Mouse (Mus musculus) intestine, embryonic 15.5 days (tissue): Measurements from ENCODE around the gene Bhlha9. TPM values are rescaled to one million over a fixed set of nuclear protein-coding genes. Genes with fewer than 3 reads are reported as not detected.

ENCODE experiments used
- ATAC-seq: fragments of 200-750 bp; cut with Nextera tagmentation; 2 replicates; pipeline ENCODE4 v1.8.0; 2017; ENCODE audit warnings: moderate TSS enrichment, moderate library complexity
- H3K27ac ChIP-seq: fragments of 300-500 bp; sonication (generic); 2 replicates; pipeline ENCODE4 v1.5.1; 2015; ENCODE audit warnings: mild to moderate bottlenecking, inconsistent platforms
- H3K27me3 ChIP-seq: fragments of 300-500 bp; sonication (generic); replicated peaks from 2 replicates; pipeline ENCODE4 v1.6.1; 2015; ENCODE audit warnings: inconsistent platforms
- H3K36me3 ChIP-seq: fragments of 300-500 bp; sonication (generic); 2 replicates; pipeline ENCODE4 v1.6.1; 2015; ENCODE audit warnings: inconsistent platforms
- H3K4me1 ChIP-seq: fragments of 300-500 bp; sonication (generic); replicated peaks from 2 replicates; pipeline ENCODE4 v1.6.1; 2015; ENCODE audit warnings: inconsistent platforms
- H3K4me2 ChIP-seq: fragments of 300-500 bp; sonication (generic); replicated peaks from 2 replicates; pipeline ENCODE4 v1.6.1; 2015; ENCODE audit warnings: mild to moderate bottlenecking, inconsistent platforms
- H3K4me3 ChIP-seq: fragments of 300-500 bp; sonication (generic); replicated peaks from 2 replicates; pipeline ENCODE4 v1.5.1; 2015; ENCODE audit warnings: inconsistent platforms
- H3K9ac ChIP-seq: fragments of 300-500 bp; sonication (generic); 2 replicates; pipeline ENCODE4 v1.6.1; 2015; ENCODE audit warnings: inconsistent platforms
- H3K9me3 ChIP-seq: fragments of 300-500 bp; sonication (generic); 2 replicates; pipeline ENCODE4 v1.6.1; 2016; ENCODE audit warnings: inconsistent platforms
- WGBS: fragments of 180-500 bp; shearing (Covaris S2); methylation state at CpG from one replicate; pipeline ENCODE4 v1.1.7; 2015; 5-methylcytosine and 5-hydroxymethylcytosine counted together
- polyA plus RNA-seq: library from polyadenylated mRNA; unstranded; fragments of >200 nt; fragmentation: Nextera tagmentation; extraction: Ambion mirVana; gene quantifications from 2 replicates; pipeline ENCODE4 v1.2.1, GENCODE M21; 2015

Gene Bhlha9
- polyA plus RNA-seq, 1 experiment from 2014 or later: 0.19 TPM

GRCm38 (mm10) chr11:76645955-76646354 is 26.3 kb upstream of the Bhlha9 start:
- H3K4me2 ChIP-seq: peak overlapping the region; percentile 55
- no peaks in the 10 kb centered on the region for H3K36me3 ChIP-seq
- H3K9ac ChIP-seq: no peak overlapping the region
- no peaks in the 10 kb centered on the region for H3K9me3 ChIP-seq
- H3K27ac ChIP-seq: no peak overlapping the region
- ATAC-seq: peak; percentile 89
- no peak overlapping the region for H3K4me3 ChIP-seq
- peaks cover 11% of the 10 kb centered on the region; the same call in 1 of the 2 replicates for H3K4me1 ChIP-seq
- WGBS: 0% methylated on average over 19 of the region's 19 CpGs
- peaks cover 5% of the 10 kb centered on the region for H3K27me3 ChIP-seq

GRCm38 (mm10) chr11:76647062-76647461 is 25.2 kb upstream of the Bhlha9 start:
- H3K4me3 ChIP-seq: 0 out of 2 replicates have a peak overlapping the region, but pooled peaks have one; percentile 4
- peaks cover 11% of the 10 kb centered on the region; the same call in 1 of the 2 replicates for H3K4me1 ChIP-seq
- H3K36me3 ChIP-seq: no peaks in the 10 kb centered on the region
- H3K4me2 ChIP-seq: peak overlapping the region; percentile 43
- H3K9me3 ChIP-seq: no peaks in the 10 kb centered on the region
- H3K27me3 ChIP-seq: peaks cover 5% of the 10 kb centered on the region
- H3K27ac ChIP-seq: no peak overlapping the region
- ATAC-seq: no peak
- peak overlapping the region; percentile 4; the same call in 1 of the 2 replicates for H3K9ac ChIP-seq
- WGBS: 10% methylated on average over 7 of the region's 7 CpGs

GRCm38 (mm10) chr11:76647500-76647899 is 24.8 kb upstream of the Bhlha9 start:
- Histone ChIP-seq H3K9me3 (no peaks in the 10 kb centered on the region), H3K27ac (no peak overlapping the region), H3K4me1 (peaks cover 11% of the 10 kb centered on the region; the same call in 1 of the 2 replicates), H3K4me3 (0 out of 2 replicates have a peak overlapping the region, but pooled peaks have one; percentile 4), H3K9ac (peak overlapping the region; percentile 4; the same call in 1 of the 2 replicates), H3K4me2 (peak overlapping the region; percentile 43), H3K36me3 (no peaks in the 10 kb centered on the region), H3K27me3 (peaks cover 5% of the 10 kb centered on the region)
- 9% methylated on average over 9 of the region's 9 CpGs for WGBS
- peak; percentile 54 for ATAC-seq

GRCm38 (mm10) chr11:76650862-76651560 is 21.3 kb upstream of the Bhlha9 start:
- WGBS: 63% methylated on average over 11 of the region's 14 CpGs
- no peak overlapping the region for H3K4me2 ChIP-seq
- no peak overlapping the region for H3K9ac ChIP-seq
- H3K27me3 ChIP-seq: peaks cover 5% of the 10 kb centered on the region
- ATAC-seq: no peak
- no peaks in the 10 kb centered on the region for H3K9me3 ChIP-seq
- no peaks in the 10 kb centered on the region for H3K36me3 ChIP-seq
- H3K4me1 ChIP-seq: peaks cover 7% of the 10 kb centered on the region; the same call in 1 of the 2 replicates
- H3K4me3 ChIP-seq: no peak overlapping the region
- no peak overlapping the region for H3K27ac ChIP-seq

GRCm38 (mm10) chr11:76652838-76653334 is 19.4 kb upstream of the Bhlha9 start:
- Histone ChIP-seq H3K4me2 (no peak overlapping the region), H3K9ac (no peak overlapping the region), H3K27ac (no peak overlapping the region), H3K36me3 (no peaks in the 10 kb centered on the region), H3K4me3 (no peak overlapping the region), H3K4me1 (no peaks in the 10 kb centered on the region), H3K27me3 (no peaks in the 10 kb centered on the region), H3K9me3 (no peaks in the 10 kb centered on the region)
- WGBS: 57% methylated on average over 3 of the region's 3 CpGs
- ATAC-seq: no peak

- WGBS: 5% methylated on average over 10 of the region's 10 CpGs
- no peak overlapping the region for H3K9ac ChIP-seq
Measured at GRCm38 (mm10) chr11:76655106-76655505, 17.2 kb upstream of the Bhlha9 start.

GRCm38 (mm10) chr11:76657450-76657970 is 14.8 kb upstream of the Bhlha9 start:
- Histone ChIP-seq H3K36me3 (no peaks in the 10 kb centered on the region), H3K4me3 (no peak overlapping the region), H3K27ac (no peak overlapping the region), H3K9ac (no peak overlapping the region), H3K4me1 (peaks cover 7% of the 10 kb centered on the region; the same call in 1 of the 2 replicates), H3K9me3 (no peaks in the 10 kb centered on the region), H3K4me2 (no peak overlapping the region), H3K27me3 (no peaks in the 10 kb centered on the region)
- ATAC-seq: no peak
- WGBS: 48% methylated on average over 4 of the region's 4 CpGs

More at GRCm38 (mm10) chr11:76655106-76655505, 17.2 kb upstream of the Bhlha9 start:
- no peaks in the 10 kb centered on the region for H3K9me3 ChIP-seq
- H3K4me2 ChIP-seq: peak overlapping the region; percentile 52
- peaks cover 7% of the 10 kb centered on the region; the same call in 1 of the 2 replicates for H3K4me1 ChIP-seq
- 0 out of 2 replicates have a peak overlapping the region, but pooled peaks have one; percentile 11 for H3K4me3 ChIP-seq
- no peaks in the 10 kb centered on the region for H3K36me3 ChIP-seq
- H3K27ac ChIP-seq: no peak overlapping the region
- no peaks in the 10 kb centered on the region for H3K27me3 ChIP-seq
- no peak for ATAC-seq

- Histone ChIP-seq H3K36me3 (no peaks in the 10 kb centered on the region), H3K4me1 (peaks cover 7% of the 10 kb centered on the region; the same call in 1 of the 2 replicates), H3K9me3 (no peaks in the 10 kb centered on the region), H3K4me2 (no peak overlapping the region), H3K9ac (no peak overlapping the region), H3K27ac (no peak overlapping the region), H3K4me3 (no peak overlapping the region), H3K27me3 (no peaks in the 10 kb centered on the region; the same call in 1 of the 2 replicates)
- WGBS: 34% methylated on average over 14 of the region's 14 CpGs
- ATAC-seq: peak; percentile 31; the same call in 1 of the 2 replicates
Measured at GRCm38 (mm10) chr11:76659138-76659930, 12.9 kb upstream of the Bhlha9 start.

- WGBS: 30% methylated on average over 7 of the region's 7 CpGs
- Histone ChIP-seq H3K9me3 (no peaks in the 10 kb centered on the region), H3K36me3 (no peaks in the 10 kb centered on the region), H3K27me3 (peaks cover 3% of the 10 kb centered on the region; the same call in 1 of the 2 replicates), H3K27ac (peak overlapping the region; percentile 83), H3K4me3 (no peak overlapping the region), H3K9ac (no peak overlapping the region), H3K4me1 (peaks cover 11% of the 10 kb centered on the region), H3K4me2 (peak overlapping the region; percentile 44)
- ATAC-seq: peak; percentile 72
Measured at GRCm38 (mm10) chr11:76661790-76662468, 10.3 kb upstream of the Bhlha9 start.

GRCm38 (mm10) chr11:76666002-76666649 is 6.1 kb upstream of the Bhlha9 start:
- peak overlapping the region; percentile 72 for H3K4me2 ChIP-seq
- H3K9me3 ChIP-seq: no peaks in the 10 kb centered on the region
- H3K27me3 ChIP-seq: peaks cover 13% of the 10 kb centered on the region; the same call in 1 of the 2 replicates
- peak overlapping the region; percentile 34 for H3K4me3 ChIP-seq
- no peak for ATAC-seq
- H3K36me3 ChIP-seq: no peaks in the 10 kb centered on the region
- peak overlapping the region; percentile 17; the same call in 1 of the 2 replicates for H3K9ac ChIP-seq
- H3K4me1 ChIP-seq: peaks cover 4% of the 10 kb centered on the region
- H3K27ac ChIP-seq: no peak overlapping the region
- 10% methylated on average over 35 of the region's 35 CpGs for WGBS

GRCm38 (mm10) chr11:76667807-76668206 is 4.5 kb upstream of the Bhlha9 start:
- Histone ChIP-seq H3K9me3 (no peaks in the 10 kb centered on the region), H3K4me1 (peaks cover 12% of the 10 kb centered on the region), H3K27ac (no peak overlapping the region), H3K9ac (no peak overlapping the region), H3K27me3 (peaks cover 28% of the 10 kb centered on the region), H3K36me3 (no peaks in the 10 kb centered on the region), H3K4me3 (no peak overlapping the region), H3K4me2 (no peak overlapping the region)
- no peak for ATAC-seq
- 42% methylated on average over 4 of the region's 4 CpGs for WGBS
